Mouse (Mus musculus) adrenal gland, adult 2 months (tissue): ENCODE results near the gene Ryr1. TPM values are rescaled to one million over a fixed set of nuclear protein-coding genes. Genes with fewer than 3 reads are reported as not detected.
"Not testable (repeated sequence)": the region's sequence is repeated elsewhere in the genome, so short reads cannot be mapped to it uniquely, and the experiment has no call there.

Source experiments
- DNase-seq: peaks from one replicate; pipeline ENCODE4 v3.0.0; 2021
- polyA plus RNA-seq: library from polyadenylated mRNA; depleted of rRNA; stranded (reverse); fragments of >200 nt; gene quantifications from 2 replicates; pipeline ENCODE4 v1.2.3, GENCODE M21; 2012
- total RNA-seq, 2 experiments: library from RNA; stranded (reverse); gene quantifications; 2 replicates each; pipeline ENCODE4 v1.2.3; 2021

Gene Ryr1
- total and polyA plus RNA-seq, 3 experiments = 0.12 to 0.14 TPM; not detected in 1

GRCm38 (mm10) chr7:29084411-29084810 lies 40.6 kb downstream of the Ryr1 start:
- DNase-seq = no peak

GRCm38 (mm10) chr7:29079419-29079950 lies 45.5 kb downstream of the Ryr1 start:
- DNase-seq = no peak

DNA sequence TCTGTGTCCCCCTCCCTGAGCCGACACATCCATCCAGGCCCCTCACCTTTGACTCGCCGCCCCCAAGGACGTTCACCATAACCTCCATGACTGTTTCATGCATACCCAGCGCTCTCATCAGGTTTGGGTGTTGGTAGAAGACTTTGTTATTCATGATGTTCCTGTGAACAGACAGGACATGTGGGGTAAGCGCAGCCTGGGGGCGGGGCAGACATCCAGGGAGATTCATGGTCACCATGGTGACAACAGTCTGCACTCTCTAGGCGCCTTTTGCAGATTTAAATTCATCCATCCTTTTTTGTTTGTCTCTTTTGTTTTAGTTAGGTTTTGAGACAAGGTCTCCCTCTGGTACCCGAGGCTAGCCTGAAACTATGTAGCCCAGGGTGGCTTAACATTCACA lies 48.0 kb downstream of the Ryr1 start:
- no peak for DNase-seq

- no peak for DNase-seq
Measured at GRCm38 (mm10) chr7:29075208-29075607, 49.8 kb downstream of the Ryr1 start.

- DNase-seq = no peak
Measured at GRCm38 (mm10) chr7:29072689-29073088, 52.3 kb downstream of the Ryr1 start.

DNA sequence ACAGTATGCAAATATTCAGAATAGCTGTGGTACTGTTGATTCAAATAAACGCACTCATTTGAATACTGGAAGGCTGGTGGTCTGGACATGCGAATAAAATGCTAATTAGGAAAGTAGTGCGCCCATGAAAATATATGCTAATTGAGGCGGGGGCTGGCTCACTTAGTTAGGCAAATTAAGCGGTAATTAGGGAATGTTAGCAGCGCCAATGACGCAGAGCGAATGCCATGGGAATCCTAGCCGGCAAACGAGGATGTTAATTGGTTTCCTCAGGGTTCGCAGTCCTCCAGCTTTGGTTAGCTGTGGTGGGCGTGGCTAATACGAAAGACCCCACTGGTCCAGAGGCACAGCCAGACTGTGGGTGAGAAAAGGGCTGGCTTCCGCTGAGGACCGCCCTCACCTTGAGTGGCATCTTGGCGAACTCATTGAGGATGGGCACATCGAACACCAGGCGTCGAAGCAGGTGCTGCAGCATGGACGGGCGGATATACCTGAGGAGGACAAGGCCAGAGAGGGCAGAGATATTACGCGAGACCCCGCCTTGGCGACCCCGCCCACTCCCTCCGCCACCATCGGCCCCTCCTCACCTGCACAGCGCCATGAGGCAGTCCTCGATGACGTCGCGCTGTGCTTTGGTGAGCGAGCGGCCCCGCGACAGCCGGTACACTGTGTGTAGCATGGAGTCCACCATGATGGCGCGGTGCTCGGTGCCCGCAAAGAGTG lies 53.6 kb downstream of the Ryr1 start:
- DNase-seq = no peak

DNA sequence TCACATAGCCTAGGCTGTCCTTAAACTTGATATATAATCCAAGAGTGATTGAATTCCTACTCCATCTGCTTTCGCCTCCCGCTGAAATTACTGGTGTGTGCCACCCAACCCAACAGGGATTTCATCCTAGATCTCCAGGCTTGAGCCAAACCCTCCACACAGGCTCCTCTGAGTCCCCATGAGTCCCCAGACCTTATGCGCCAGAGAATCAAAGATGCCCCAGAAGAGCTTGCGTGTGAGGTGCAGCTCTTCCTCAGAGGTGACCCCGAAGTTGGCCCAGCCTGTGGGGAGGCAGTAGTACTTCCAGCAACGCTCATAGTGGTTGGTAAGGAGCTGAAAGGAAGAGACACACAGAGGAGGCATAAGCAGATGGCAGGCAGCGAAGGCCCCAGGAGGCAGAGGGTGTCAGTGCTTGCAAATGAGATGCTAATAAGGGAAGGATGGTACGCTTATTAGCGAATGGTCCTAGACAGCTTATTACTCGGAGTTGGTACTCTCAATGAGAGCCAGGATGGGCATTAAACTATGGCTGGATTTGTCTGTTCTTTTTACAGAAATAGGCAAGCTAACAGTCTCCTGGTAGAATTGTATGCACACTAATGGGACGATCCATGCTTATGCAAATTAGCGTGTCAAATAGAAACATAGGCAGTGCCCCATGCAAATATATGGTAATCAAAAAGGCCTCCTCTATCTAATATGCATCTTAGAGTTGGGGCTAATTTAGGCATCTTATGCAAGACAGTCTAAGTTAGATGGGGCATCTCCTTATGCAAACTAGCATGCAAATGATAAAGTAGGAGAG lies 54.4 kb downstream of the Ryr1 start:
- no peak for DNase-seq

DNA sequence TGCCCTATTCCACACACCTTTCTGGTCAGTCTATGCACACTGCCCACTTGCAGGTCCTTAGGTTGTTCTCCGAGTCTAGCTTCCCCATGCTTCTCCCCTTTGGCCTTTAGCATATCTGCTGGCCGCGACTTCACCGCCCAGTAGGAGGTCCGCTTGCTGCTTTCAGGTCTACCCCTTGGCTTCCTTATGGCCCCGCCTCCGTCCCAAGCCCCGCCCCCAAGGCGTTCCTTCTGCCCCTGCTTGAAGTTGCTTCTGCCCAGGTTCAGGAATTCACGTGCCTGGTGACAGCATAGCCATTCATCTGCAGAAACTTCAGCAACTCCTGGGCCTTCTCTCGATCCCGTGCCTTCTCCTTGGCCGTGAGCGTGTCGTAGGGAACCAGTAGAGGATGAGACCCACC lies 57.2 kb downstream of the Ryr1 start:
- peak; percentile 8 for DNase-seq

GRCm38 (mm10) chr7:29063476-29063875 lies 61.5 kb downstream of the Ryr1 start:
- DNase-seq = not testable (repeated sequence)

DNA sequence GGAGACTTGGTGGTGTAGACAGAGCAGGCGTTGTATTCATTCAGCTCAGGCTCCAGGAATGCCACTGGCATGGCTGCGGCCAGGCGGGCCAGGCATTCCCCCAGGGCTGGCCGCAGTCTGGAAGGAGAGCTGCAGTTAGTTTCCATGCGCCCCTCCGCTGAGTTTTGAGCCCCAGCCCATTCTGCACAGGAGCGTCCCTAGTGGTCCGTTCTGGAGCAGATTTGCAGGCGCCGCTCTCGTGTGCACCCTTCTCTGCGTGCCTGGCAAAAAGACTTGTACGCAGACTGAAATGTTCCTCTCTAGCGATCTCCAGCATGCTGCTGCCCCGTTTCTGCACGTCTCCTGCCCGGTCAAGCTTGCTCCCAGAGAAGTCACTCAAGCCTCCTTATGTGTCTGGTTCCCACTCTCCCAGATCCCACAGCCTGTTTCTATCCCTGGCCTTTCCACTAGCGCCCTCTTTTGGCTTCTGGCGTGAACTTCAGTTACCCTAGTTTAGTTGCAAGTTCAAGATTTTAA lies 63.4 kb downstream of the Ryr1 start:
- DNase-seq = no peak

DNA sequence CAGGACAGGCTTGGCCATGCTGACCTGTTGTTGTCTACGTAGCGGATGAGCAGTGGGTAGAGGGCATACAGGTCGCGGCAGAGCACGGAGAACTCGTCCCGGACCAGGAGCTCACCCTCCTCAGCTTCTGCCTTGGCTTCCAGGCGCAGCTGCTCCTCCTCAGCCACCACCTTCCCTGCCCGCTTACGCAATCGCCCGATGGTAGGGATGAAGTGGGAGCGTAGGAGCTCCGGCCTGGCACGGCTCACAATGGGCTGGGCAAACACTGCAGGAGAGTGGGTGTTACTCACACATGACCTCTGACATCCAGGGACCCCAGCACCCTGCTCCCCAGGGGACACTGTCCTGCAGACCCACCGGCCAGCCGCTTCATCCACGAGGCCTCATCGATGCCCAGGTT lies 65.5 kb downstream of the Ryr1 start:
- DNase-seq = no peak

GRCm38 (mm10) chr7:29052821-29053220 lies 72.2 kb downstream of the Ryr1 start:
- no peak for DNase-seq

GRCm38 (mm10) chr7:29050797-29051196 lies 74.2 kb downstream of the Ryr1 start:
- DNase-seq = no peak

GRCm38 (mm10) chr7:29048615-29049014 lies 76.4 kb downstream of the Ryr1 start:
- no peak for DNase-seq

- DNase-seq = no peak
Measured at GRCm38 (mm10) chr7:29048070-29048469, 76.9 kb downstream of the Ryr1 start.

DNA sequence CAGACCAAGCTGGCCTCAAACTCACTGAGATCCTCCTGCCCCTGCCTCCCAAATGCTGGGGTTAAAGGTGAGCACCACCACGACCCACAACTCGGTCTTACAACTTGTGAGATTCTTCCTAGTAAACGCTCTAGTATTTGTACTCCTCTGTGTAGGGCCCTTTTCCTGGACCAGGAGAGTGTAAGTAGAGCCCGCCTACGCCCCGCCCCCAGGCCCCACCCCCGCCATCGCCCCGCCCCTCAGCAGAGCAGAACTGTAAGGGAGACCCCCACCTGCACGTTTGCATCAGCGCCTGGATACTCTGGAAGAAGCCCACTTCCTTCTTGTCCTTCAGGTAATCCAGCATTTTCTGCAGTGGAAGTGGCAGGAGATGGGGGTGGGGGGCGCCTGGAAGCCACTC lies 78.4 kb downstream of the Ryr1 start:
- no peak for DNase-seq

DNA sequence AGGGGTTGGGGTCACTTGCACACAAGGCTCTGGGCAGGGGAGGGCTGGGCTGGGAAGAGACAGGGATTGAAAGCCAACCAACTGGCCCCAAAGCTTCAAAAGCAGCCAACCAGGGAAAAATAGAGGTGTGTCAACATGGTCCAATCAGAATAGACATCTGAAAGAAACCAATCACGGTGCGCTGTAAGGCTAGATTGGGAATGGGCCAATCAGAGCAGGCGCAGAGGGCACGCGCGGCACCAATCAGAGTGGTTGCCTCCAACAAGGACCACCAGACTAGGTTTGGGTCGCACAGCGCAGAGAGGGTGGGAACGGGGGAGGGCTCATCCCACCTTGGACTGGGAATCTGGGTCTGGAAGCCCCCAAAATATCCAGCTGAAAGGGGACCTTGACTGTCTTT lies 80.7 kb downstream of the Ryr1 start:
- no peak for DNase-seq

DNA sequence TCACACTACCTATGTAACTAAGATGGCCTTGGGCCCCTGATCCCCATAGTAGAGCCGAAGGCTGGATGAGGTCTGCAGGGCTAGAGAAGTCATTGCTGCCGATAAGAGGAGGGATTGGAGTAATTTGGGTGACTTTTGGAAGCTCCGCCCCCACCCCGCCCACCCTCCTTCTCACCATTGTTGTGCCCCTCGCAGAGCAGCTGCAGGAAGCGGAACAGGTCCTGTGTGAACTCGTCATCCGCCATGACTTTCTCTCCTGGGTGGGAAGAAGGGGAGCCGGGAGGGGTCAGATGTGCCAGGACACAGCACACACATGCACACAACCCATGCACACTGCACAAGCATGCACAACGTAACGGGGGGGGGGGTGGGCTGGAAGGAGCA lies 81.3 kb downstream of the Ryr1 start:
- no peak for DNase-seq

- DNase-seq = peak; percentile 80
Measured at GRCm38 (mm10) chr7:29043016-29043673, 81.8 kb downstream of the Ryr1 start.

DNA sequence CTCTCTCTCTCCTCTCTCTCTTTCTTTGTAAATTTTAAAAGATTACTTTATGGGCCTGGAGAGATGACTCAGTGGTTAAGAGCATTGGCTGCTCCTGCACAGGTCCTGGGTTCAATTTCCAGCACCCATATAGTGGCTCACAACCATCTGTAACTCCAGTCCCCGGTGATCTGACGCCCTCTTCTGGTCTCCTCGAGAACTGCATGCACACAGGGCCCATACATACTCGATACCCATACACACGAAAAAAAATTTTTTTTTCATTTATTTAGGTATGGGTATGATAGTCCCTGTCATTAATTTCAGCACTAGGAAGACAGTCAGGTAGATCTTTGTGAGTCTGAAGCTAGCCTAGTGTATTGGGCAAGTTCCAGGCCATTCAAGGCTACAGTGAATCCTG lies 83.8 kb downstream of the Ryr1 start:
- no peak for DNase-seq

- no peak for DNase-seq
Measured at GRCm38 (mm10) chr7:29039985-29040661, 84.9 kb downstream of the Ryr1 start.

DNA sequence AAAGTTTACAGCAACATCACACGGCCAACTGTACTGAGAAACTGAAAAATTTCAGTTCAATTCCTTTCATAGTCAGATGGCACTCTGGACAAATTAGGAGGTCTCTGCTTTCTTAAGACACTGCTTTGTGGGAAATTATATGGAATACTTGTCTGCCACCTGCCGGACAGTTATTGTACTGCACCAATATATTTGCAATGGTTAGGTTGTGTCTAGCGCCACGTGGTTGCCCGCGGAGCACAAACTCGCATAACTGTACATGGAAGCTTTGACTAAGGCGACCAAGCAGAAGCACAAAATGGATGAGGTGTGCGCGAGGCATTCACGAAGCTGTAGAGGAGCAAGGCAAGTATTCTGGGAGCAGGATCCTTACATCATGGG lies 85.4 kb downstream of the Ryr1 start:
- DNase-seq = peak; percentile 82
